Mouse (Mus musculus): ENCODE data around the gene Plp1.
A peak's percentile ranks its signal among the peaks of the same experiment; 100 is the strongest.

The Plp1 gene

GRCm38 (mm10) chrX:136822371-136822770, at the start of gene Plp1:
TSS of gene Plp1 (plus strand) at chrX:136822671.
- no peak for DNase-seq (ENCODE audit: low spot score)

GRCm38 (mm10) chrX:136773035-136773434, 49.4 kb upstream of the Plp1 start:
- no peak for DNase-seq (ENCODE audit: low spot score)

GRCm38 (mm10) chrX:136778046-136778445, 44.4 kb upstream of the Plp1 start:
- DNase-seq (ENCODE audit: low spot score): no peak

- DNase-seq (ENCODE audit: low spot score): no peak
Observed at GRCm38 (mm10) chrX:136779262-136779661, 43.2 kb upstream of the Plp1 start.

GRCm38 (mm10) chrX:136780041-136780440, 42.4 kb upstream of the Plp1 start, which contains the start of gene Glra4:
TSS of gene Glra4 (minus strand) at chrX:136780141.
- no peak for DNase-seq (ENCODE audit: low spot score)

GRCm38 (mm10) chrX:136789446-136789845, 33.0 kb upstream of the Plp1 start:
- no peak for DNase-seq (ENCODE audit: low spot score)

GRCm38 (mm10) chrX:136797223-136797622, 25.2 kb upstream of the Plp1 start:
- DNase-seq (ENCODE audit: low spot score): no peak

GRCm38 (mm10) chrX:136819752-136820151, 2.7 kb upstream of the Plp1 start:
- DNase-seq (ENCODE audit: low spot score): no peak

- DNase-seq (ENCODE audit: low spot score): peak; percentile 19
Observed at GRCm38 (mm10) chrX:136820250-136820649, 2.2 kb upstream of the Plp1 start.

- DNase-seq (ENCODE audit: low spot score): no peak
Observed at GRCm38 (mm10) chrX:136825016-136825415, 2.5 kb downstream of the Plp1 start.

- no peak for DNase-seq (ENCODE audit: low spot score)
Observed at GRCm38 (mm10) chrX:136828610-136829009, 6.1 kb downstream of the Plp1 start.

- DNase-seq (ENCODE audit: low spot score): no peak
Observed at GRCm38 (mm10) chrX:136850300-136850699, 27.8 kb downstream of the Plp1 start.

GRCm38 (mm10) chrX:136868061-136869040, 45.9 kb downstream of the Plp1 start, which contains the start of gene Rab9b:
TSS of gene Rab9b (minus strand) at chrX:136868755.
- no peak for DNase-seq (ENCODE audit: low spot score)

Data from c-Kit-positive CD71-positive TER-119-positive erythroid progenitor cells, embryonic 14.5 days (primary cell).